Mouse (Mus musculus) liver, postnatal 0 days (tissue): ENCODE measurements at regions not wholly inside any gene's neighbourhood (a gene's known extent, or its start where the extent isn't known, plus 50 kb on each side); places are given as distances from the start of the nearest gene placed in this dataset.

Experiments used
- ATAC-seq: fragments of 200-750 bp; cut with Nextera tagmentation; 2 replicates; pipeline ENCODE4 v1.8.0; 2017; ENCODE audit warnings: mild to moderate bottlenecking, moderate library complexity
- DNase-seq: peaks from one replicate; pipeline ENCODE4 v3.0.0-alpha.2; 2016
- H3K27ac ChIP-seq: fragments of 300-500 bp; sonication (generic); 2 replicates; pipeline ENCODE4 v1.5.1; 2014; ENCODE audit warnings: antibody characterized with exemption, moderate library complexity, mild to moderate bottlenecking, low read depth
- H3K27me3 ChIP-seq: fragments of 300-500 bp; sonication (generic); 2 replicates; pipeline ENCODE4 v1.6.1; 2014; ENCODE audit warnings: low read length, control low read depth, mixed read lengths; ENCODE audit not compliant: insufficient read depth
- H3K36me3 ChIP-seq: fragments of 300-500 bp; sonication (generic); replicated peaks from 2 replicates; pipeline ENCODE4 v1.6.1; 2014; ENCODE audit warnings: mild to moderate bottlenecking, control low read depth, low read length, moderate library complexity, mixed read lengths; ENCODE audit not compliant: insufficient read depth
- H3K4me1 ChIP-seq: fragments of 300-500 bp; sonication (generic); 2 replicates; pipeline ENCODE4 v1.6.1; 2014; ENCODE audit warnings: antibody characterized with exemption, mild to moderate bottlenecking, control low read depth; ENCODE audit not compliant: insufficient read depth
- H3K4me2 ChIP-seq: fragments of 300-500 bp; sonication (generic); 2 replicates; pipeline ENCODE4 v1.6.1; 2014; ENCODE audit warnings: low read depth, mild to moderate bottlenecking, low read length, moderate library complexity, mixed read lengths
- H3K4me3 ChIP-seq: fragments of 300-500 bp; sonication (generic); 2 replicates; pipeline ENCODE4 v1.5.1; 2014; ENCODE audit warnings: low read depth, low read length
- H3K9ac ChIP-seq: fragments of 300-500 bp; sonication (generic); replicated peaks from 2 replicates; pipeline ENCODE4 v1.6.1; 2014; ENCODE audit warnings: mild to moderate bottlenecking, moderate library complexity
- H3K9me3 ChIP-seq: fragments of 300-500 bp; sonication (generic); 2 replicates; pipeline ENCODE4 v1.6.1; 2016; ENCODE audit warnings: mild to moderate bottlenecking, control low read depth, low read length, mixed read lengths
- CTCF ChIP-seq: sonication (generic); IDR thresholded peaks from 2 replicates; pipeline ENCODE4 v1.5.1; 2016; ENCODE audit warnings: antibody characterized with exemption, low read depth
- EP300 ChIP-seq: IDR thresholded peaks from 2 replicates; pipeline ENCODE4 v1.6.1; 2016; ENCODE audit warnings: antibody characterized with exemption, low read depth, mild to moderate bottlenecking
- WGBS: fragments of 180-500 bp; shearing (Covaris S2); extraction: QIAGEN DNeasy Blood & Tissue Kit; methylation state at CpG from one replicate; pipeline ENCODE4 v1.1.7; 2014; ENCODE audit not compliant: insufficient replicate concordance; 5-methylcytosine and 5-hydroxymethylcytosine counted together

GRCm38 (mm10) chr1:127103664-127104063 is 101.2 kb upstream of the Mgat5 start:
- no peaks in the 10 kb centered on the region for H3K27me3 ChIP-seq
- H3K4me1 ChIP-seq = no peaks in the 10 kb centered on the region
- no peak overlapping the region for H3K9ac ChIP-seq
- TF ChIP-seq CTCF (no peak), EP300 (no peak)
- H3K9me3 ChIP-seq = peaks cover 4% of the 10 kb centered on the region; the same call in 1 of the 2 replicates
- WGBS = 43% methylated on average over 2 of the region's 2 CpGs
- H3K36me3 ChIP-seq = no peaks in the 10 kb centered on the region
- H3K27ac ChIP-seq = no peak overlapping the region
- H3K4me2 ChIP-seq = no peak overlapping the region
- H3K4me3 ChIP-seq = no peak overlapping the region
- DNase-seq (no peak), ATAC-seq (no peak)

- ATAC-seq (no peak), DNase-seq (no peak)
- Histone ChIP-seq H3K36me3 (no peaks in the 10 kb centered on the region), H3K27ac (no peak overlapping the region), H3K4me3 (no peak overlapping the region), H3K9me3 (peaks cover 4% of the 10 kb centered on the region; the same call in 1 of the 2 replicates), H3K9ac (no peak overlapping the region), H3K4me2 (no peak overlapping the region), H3K27me3 (no peaks in the 10 kb centered on the region), H3K4me1 (no peaks in the 10 kb centered on the region)
- no peak for TF ChIP-seq EP300
- no peak for TF ChIP-seq CTCF
Observed at GRCm38 (mm10) chr1:127098871-127099420, 105.9 kb upstream of the Mgat5 start.

GRCm38 (mm10) chr1:127087616-127088015 is 117.2 kb upstream of the Mgat5 start:
- no peak for ATAC-seq
- H3K36me3 ChIP-seq = no peaks in the 10 kb centered on the region
- H3K4me2 ChIP-seq = no peak overlapping the region
- H3K9me3 ChIP-seq = no peaks in the 10 kb centered on the region
- TF ChIP-seq EP300 = no peak
- no peak for DNase-seq
- H3K4me3 ChIP-seq = no peak overlapping the region
- H3K4me1 ChIP-seq = no peaks in the 10 kb centered on the region
- no peak overlapping the region for H3K9ac ChIP-seq
- H3K27ac ChIP-seq = no peak overlapping the region
- H3K27me3 ChIP-seq = no peaks in the 10 kb centered on the region

- Histone ChIP-seq H3K27me3 (no peaks in the 10 kb centered on the region), H3K27ac (no peak overlapping the region), H3K9me3 (no peaks in the 10 kb centered on the region), H3K4me3 (no peak overlapping the region), H3K36me3 (no peaks in the 10 kb centered on the region), H3K4me2 (no peak overlapping the region), H3K9ac (no peak overlapping the region), H3K4me1 (no peaks in the 10 kb centered on the region)
- TF ChIP-seq EP300 (peak; percentile 24; the same call in 1 of the 2 replicates), CTCF (no peak)
- 35% methylated on average over 4 of the region's 4 CpGs for WGBS
- no peak for DNase-seq
- peak; percentile 49 for ATAC-seq
Observed at GRCm38 (mm10) chr1:127085988-127086387, 118.8 kb upstream of the Mgat5 start.

GRCm38 (mm10) chr1:127083761-127084308 is 121.0 kb upstream of the Mgat5 start:
- no peak for ATAC-seq
- Histone ChIP-seq H3K27ac (no peak overlapping the region), H3K9me3 (0 out of 2 replicates have a peak, but pooled peaks cover 2% of the 10 kb centered on the region), H3K4me1 (no peaks in the 10 kb centered on the region), H3K9ac (no peak overlapping the region), H3K4me3 (no peak overlapping the region), H3K27me3 (no peaks in the 10 kb centered on the region), H3K4me2 (no peak overlapping the region), H3K36me3 (no peaks in the 10 kb centered on the region)
- DNase-seq = no peak
- no peak for TF ChIP-seq CTCF
- TF ChIP-seq EP300 = no peak
- WGBS = 33% methylated on average over 3 of the region's 3 CpGs

GRCm38 (mm10) chr1:127079012-127079411 is 125.8 kb upstream of the Mgat5 start:
- 66% methylated on average over 4 of the region's 4 CpGs for WGBS
- H3K4me1 ChIP-seq = no peaks in the 10 kb centered on the region
- ATAC-seq (no peak), DNase-seq (no peak)
- H3K36me3 ChIP-seq = no peaks in the 10 kb centered on the region
- no peak overlapping the region for H3K27ac ChIP-seq
- TF ChIP-seq EP300 = no peak
- TF ChIP-seq CTCF = no peak
- no peaks in the 10 kb centered on the region for H3K27me3 ChIP-seq
- no peak overlapping the region for H3K9ac ChIP-seq
- no peak overlapping the region for H3K4me2 ChIP-seq
- no peak overlapping the region for H3K4me3 ChIP-seq
- 0 out of 2 replicates have a peak, but pooled peaks cover 2% of the 10 kb centered on the region for H3K9me3 ChIP-seq
